Mouse (Mus musculus) liver, embryonic 14.5 days (tissue): ENCODE data around the gene Apbb2.

ENCODE experiments used
- CTCF ChIP-seq: IDR thresholded peaks from 2 replicates; pipeline ENCODE4 v1.5.1; 2016; ENCODE audit warnings: antibody characterized with exemption, low read depth, control low read depth
- EP300 ChIP-seq: IDR thresholded peaks from 2 replicates; pipeline ENCODE4 v1.6.1; 2016; ENCODE audit warnings: antibody characterized with exemption, low read depth

GRCm38 (mm10) chr5:66476266-66476665 is 142.3 kb downstream of the Apbb2 start:
- TF ChIP-seq CTCF, result no peak
- no peak for TF ChIP-seq EP300
